Mouse (Mus musculus): ENCODE results near the gene Gpr150. TPM values are rescaled to one million over a fixed set of nuclear protein-coding genes. Genes with fewer than 3 reads are reported as not detected.

Gpr150 gene
- not detected for total RNA-seq (2021)
- long read RNA-seq, experiment 1: 0 reads
- long read RNA-seq, experiment 2, partial matches to known transcripts: 0 of 1 reads
- long read RNA-seq, experiment 2, other reads (novel, unspliced or antisense): 0 of 1 reads

- no peak for DNase-seq
Measured at GRCm38 (mm10) chr13:76056896-76057266, at the start of gene Gpr150. Gene Gpr150 (minus strand): TSS chr13:76056996.

- peak; percentile 9 to 24 for DNase-seq
Measured at GRCm38 (mm10) chr13:76101989-76102388, 45.2 kb upstream of the Gpr150 start.

GRCm38 (mm10) chr13:76098493-76099303 is 41.9 kb upstream of the Gpr150 start, which contains the start of the genes Arsk and Ttc37:
Gene Arsk (minus strand): TSS chr13:76098660.
Gene Ttc37 (plus strand): TSS chr13:76098734.
- DNase-seq: peak; percentile 94 to 97

- DNase-seq: peak; percentile 66 to 72
Measured at GRCm38 (mm10) chr13:76098116-76098492, 41.3 kb upstream of the Gpr150 start.

- DNase-seq: no peak
Measured at GRCm38 (mm10) chr13:76074323-76074722, 17.5 kb upstream of the Gpr150 start.

GRCm38 (mm10) chr13:76064363-76064945 is 7.7 kb upstream of the Gpr150 start:
- DNase-seq: no peak

GRCm38 (mm10) chr13:76063548-76063947 is 6.8 kb upstream of the Gpr150 start:
- DNase-seq: no peak

GRCm38 (mm10) chr13:76062569-76062968 is 5.8 kb upstream of the Gpr150 start:
- DNase-seq: no peak

- no peak for DNase-seq
Measured at GRCm38 (mm10) chr13:76062126-76062525, 5.3 kb upstream of the Gpr150 start.

GRCm38 (mm10) chr13:76059591-76059990 is 2.8 kb upstream of the Gpr150 start:
- DNase-seq: no peak

- no peak for DNase-seq
Measured at GRCm38 (mm10) chr13:76057267-76058069, 672 bp upstream of the Gpr150 start.

- peak; percentile 68 to 77 for DNase-seq
Measured at GRCm38 (mm10) chr13:76056261-76056724, 503 bp downstream of the Gpr150 start.

- DNase-seq: peak; percentile 14 to 29
Measured at GRCm38 (mm10) chr13:76055391-76056232, 1.2 kb downstream of the Gpr150 start.

GRCm38 (mm10) chr13:76044971-76045370 is 11.8 kb downstream of the Gpr150 start:
- DNase-seq: no peak

GRCm38 (mm10) chr13:76042455-76042854 is 14.3 kb downstream of the Gpr150 start:
- DNase-seq: no peak

- peak in 1 of 2 experiments; percentile 11 for DNase-seq
Measured at GRCm38 (mm10) chr13:76024588-76024987, 32.2 kb downstream of the Gpr150 start.

- DNase-seq: no peak
Measured at GRCm38 (mm10) chr13:76021782-76022181, 35.0 kb downstream of the Gpr150 start.

- peak in 1 of 2 experiments; percentile 2 for DNase-seq
Measured at GRCm38 (mm10) chr13:76018844-76019400, 37.9 kb downstream of the Gpr150 start.

- DNase-seq: peak; percentile 99
Measured at GRCm38 (mm10) chr13:76017974-76018843, 38.6 kb downstream of the Gpr150 start, which contains the start of gene Rfesd. Gene Rfesd (minus strand): TSS chr13:76018719.

- DNase-seq: no peak
Measured at GRCm38 (mm10) chr13:76017465-76017864, 39.3 kb downstream of the Gpr150 start.

Measured in adrenal gland, postnatal 36 days (tissue).